Mouse (Mus musculus): ENCODE results near the gene Il12rb1. TPM values are rescaled to one million over a fixed set of nuclear protein-coding genes. Genes with fewer than 3 reads are reported as not detected.

The Il12rb1 gene
- polyA plus RNA-seq, 1 experiment from 2014 or later, result not detected

DNA sequence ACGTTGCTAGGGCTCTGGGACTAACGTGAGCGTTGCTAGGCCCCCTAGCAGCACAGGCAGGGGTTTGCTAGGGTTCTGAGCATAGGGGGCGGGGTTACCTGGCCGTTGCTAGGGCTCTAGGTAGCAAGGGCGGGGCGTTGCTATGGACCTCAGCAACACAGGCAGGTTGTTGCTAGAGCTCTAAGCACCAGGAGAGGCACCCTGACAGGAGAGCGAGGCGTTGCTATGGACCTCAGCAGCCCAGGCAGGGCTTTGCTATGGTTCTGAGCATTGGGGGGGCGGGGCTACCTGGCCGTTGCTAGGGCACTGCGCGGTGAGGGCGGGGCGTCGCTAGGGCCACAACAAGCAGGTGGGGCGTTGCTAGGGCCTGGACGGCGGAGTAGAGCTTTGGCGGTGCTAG, 15.5 kb upstream of the Il12rb1 start:
- Histone ChIP-seq H3K4me1 (peaks cover 54% of the 10 kb centered on the region), H3K36me3 (replicated peaks) (peaks cover 17% of the 10 kb centered on the region; the same call in 1 of the 2 replicates), H3K27me3 (peaks cover 35% of the 10 kb centered on the region), H3K9me3 (no peaks in the 10 kb centered on the region), H3K9ac (peak overlapping the region; percentile 73), H3K4me2 (peak overlapping the region; percentile 70), H3K4me3 (replicated peaks) (peak overlapping the region; percentile 63), H3K27ac (peak overlapping the region; percentile 94)
- WGBS, result under 1% methylated on average over 20 of the region's 20 CpGs
- ATAC-seq (ENCODE audit: low FRiP score), result peak; percentile 47

GRCm38 (mm10) chr8:70794215-70794614, 14.0 kb upstream of the Il12rb1 start:
- H3K27ac ChIP-seq, result no peak overlapping the region
- peaks cover 53% of the 10 kb centered on the region for H3K4me1 ChIP-seq

GRCm38 (mm10) chr8:70795370-70795769, 12.9 kb upstream of the Il12rb1 start:
- Histone ChIP-seq H3K4me1 (peaks cover 53% of the 10 kb centered on the region), H3K4me3 (replicated peaks) (no peak overlapping the region), H3K9ac (no peak overlapping the region), H3K36me3 (replicated peaks) (no peaks in the 10 kb centered on the region), H3K4me2 (no peak overlapping the region; the same call in 1 of the 2 replicates), H3K27ac (no peak overlapping the region), H3K9me3 (no peaks in the 10 kb centered on the region), H3K27me3 (peaks cover 49% of the 10 kb centered on the region)
- 85% methylated on average over 2 of the region's 2 CpGs for WGBS
- no peak for ATAC-seq (ENCODE audit: low FRiP score)

More at GRCm38 (mm10) chr8:70794215-70794614, 14.0 kb upstream of the Il12rb1 start:
- H3K9me3 ChIP-seq, result no peaks in the 10 kb centered on the region
- peaks cover 38% of the 10 kb centered on the region for H3K27me3 ChIP-seq
- H3K4me3 ChIP-seq (replicated peaks), result no peak overlapping the region
- ATAC-seq (ENCODE audit: low FRiP score), result no peak
- WGBS, result 88% methylated on average over 2 of the region's 2 CpGs
- no peak overlapping the region for H3K4me2 ChIP-seq
- 0 out of 2 replicates have a peak, but pooled peaks cover 3% of the 10 kb centered on the region for H3K36me3 ChIP-seq (replicated peaks)
- no peak overlapping the region for H3K9ac ChIP-seq

DNA sequence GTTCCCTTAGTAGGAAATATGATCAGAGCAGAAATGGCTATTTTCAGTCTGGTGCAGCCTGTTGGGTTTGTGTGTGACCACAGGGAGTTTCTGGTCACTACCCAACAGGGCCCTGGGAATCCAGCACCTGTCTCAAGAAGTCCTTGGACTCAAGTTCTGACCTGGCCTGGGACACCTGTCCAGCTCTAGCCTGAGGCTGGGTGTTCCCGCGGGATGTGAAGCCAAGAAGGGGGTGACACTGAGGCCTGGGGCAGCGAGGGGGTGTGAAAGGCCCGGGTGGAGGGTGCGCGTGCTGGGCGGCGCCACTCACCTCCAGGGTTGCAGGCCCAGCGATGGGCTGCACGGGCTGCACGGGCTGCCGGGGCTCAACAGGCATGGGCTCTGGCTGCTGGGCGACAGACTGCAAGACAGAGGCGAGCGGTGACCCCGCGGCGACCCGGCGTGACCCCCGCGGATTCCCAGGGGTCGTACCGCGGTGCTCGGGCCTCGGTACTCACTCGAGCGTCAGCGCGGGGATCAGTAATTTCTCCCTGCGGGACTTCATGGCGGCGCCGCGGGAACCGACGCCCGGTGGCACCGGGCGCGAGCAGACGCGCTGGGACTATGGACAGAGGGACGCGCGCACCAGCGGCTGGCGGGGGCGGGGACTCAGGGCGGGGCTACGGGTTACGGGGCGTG, 11.7 kb upstream of the Il12rb1 start:
- WGBS, result 1% methylated on average over 54 of the region's 54 CpGs
- Histone ChIP-seq H3K36me3 (replicated peaks) (no peaks in the 10 kb centered on the region), H3K4me3 (replicated peaks) (peak overlapping the region; percentile 58), H3K4me1 (peaks cover 51% of the 10 kb centered on the region), H3K27me3 (peaks cover 57% of the 10 kb centered on the region), H3K9me3 (no peaks in the 10 kb centered on the region), H3K9ac (peak overlapping the region; percentile 68), H3K4me2 (peak overlapping the region; percentile 85), H3K27ac (peak overlapping the region; percentile 8)
- ATAC-seq (ENCODE audit: low FRiP score), result peak; percentile 1

- Histone ChIP-seq H3K4me3 (replicated peaks) (peak overlapping the region; percentile 58), H3K36me3 (replicated peaks) (no peaks in the 10 kb centered on the region), H3K9me3 (no peaks in the 10 kb centered on the region), H3K4me1 (peaks cover 44% of the 10 kb centered on the region), H3K9ac (peak overlapping the region; percentile 68), H3K4me2 (peak overlapping the region; percentile 85), H3K27ac (peak overlapping the region; percentile 8), H3K27me3 (peaks cover 65% of the 10 kb centered on the region)
- under 1% methylated on average over 52 of the region's 57 CpGs for WGBS
- peak; percentile 85 for ATAC-seq (ENCODE audit: low FRiP score)
These were observed 10.9 kb upstream of the Il12rb1 start for GRCm38 (mm10) chr8:70797081-70798070.

DNA sequence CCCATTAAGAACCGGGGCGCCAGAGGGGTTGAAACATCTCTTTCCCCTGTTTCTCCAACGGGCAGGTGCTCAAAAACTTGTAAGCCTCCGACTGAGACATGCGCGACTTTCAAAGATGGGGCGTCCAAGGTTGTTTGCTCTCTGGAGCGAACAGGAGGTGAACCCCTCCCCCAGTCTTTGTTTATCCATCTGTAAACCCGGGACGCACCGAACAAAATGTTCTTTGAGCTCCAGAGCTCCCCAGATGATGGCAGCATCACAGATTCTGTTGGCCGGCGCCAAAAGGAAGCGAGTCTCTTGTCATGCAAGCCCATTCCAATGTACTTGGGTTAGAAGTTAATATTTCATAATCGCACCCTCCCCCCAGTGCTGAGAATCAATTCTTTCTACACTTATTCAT, 10.0 kb upstream of the Il12rb1 start:
- Histone ChIP-seq H3K9ac (no peak overlapping the region), H3K27me3 (peaks cover 74% of the 10 kb centered on the region), H3K4me2 (peak overlapping the region; percentile 85), H3K4me3 (replicated peaks) (peak overlapping the region; percentile 58), H3K36me3 (replicated peaks) (no peaks in the 10 kb centered on the region), H3K9me3 (no peaks in the 10 kb centered on the region), H3K27ac (no peak overlapping the region), H3K4me1 (peaks cover 36% of the 10 kb centered on the region)
- no peak for ATAC-seq (ENCODE audit: low FRiP score)
- WGBS, result 13% methylated on average over 15 of the region's 15 CpGs

DNA sequence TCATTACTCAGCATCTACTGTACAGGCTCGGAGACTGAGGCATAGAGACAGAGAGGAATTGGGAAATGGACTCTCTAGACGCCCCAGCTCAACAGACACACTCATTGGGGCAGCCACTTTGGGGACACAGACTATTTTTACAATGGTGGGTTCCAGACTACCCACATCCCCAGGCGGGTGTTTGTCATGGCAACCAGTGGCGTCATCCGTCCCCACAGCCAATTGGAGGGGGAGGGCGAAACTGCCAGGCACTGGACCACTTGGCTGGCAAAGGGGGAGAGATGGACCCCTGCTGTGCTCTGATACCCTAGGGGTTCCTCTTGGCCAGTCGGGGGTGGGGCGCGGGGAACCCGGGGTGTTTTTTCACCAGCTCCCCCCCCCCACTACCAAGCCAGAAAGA, 7.6 kb upstream of the Il12rb1 start:
- Histone ChIP-seq H3K4me3 (replicated peaks) (no peak overlapping the region), H3K27me3 (peaks cover 87% of the 10 kb centered on the region), H3K36me3 (replicated peaks) (no peaks in the 10 kb centered on the region), H3K4me1 (peaks cover 42% of the 10 kb centered on the region), H3K9ac (no peak overlapping the region), H3K4me2 (no peak overlapping the region), H3K27ac (no peak overlapping the region), H3K9me3 (no peaks in the 10 kb centered on the region)
- ATAC-seq (ENCODE audit: low FRiP score), result no peak
- 55% methylated on average over 10 of the region's 10 CpGs for WGBS

GRCm38 (mm10) chr8:70801156-70801555, 7.1 kb upstream of the Il12rb1 start:
- no peaks in the 10 kb centered on the region for H3K36me3 ChIP-seq (replicated peaks)
- no peak overlapping the region for H3K4me2 ChIP-seq
- no peaks in the 10 kb centered on the region for H3K9me3 ChIP-seq
- no peak overlapping the region for H3K4me3 ChIP-seq (replicated peaks)
- H3K27me3 ChIP-seq, result peaks cover 87% of the 10 kb centered on the region
- no peak overlapping the region for H3K27ac ChIP-seq
- peaks cover 39% of the 10 kb centered on the region for H3K4me1 ChIP-seq
- no peak overlapping the region for H3K9ac ChIP-seq
- ATAC-seq (ENCODE audit: low FRiP score), result no peak
- 37% methylated on average over 12 of the region's 15 CpGs for WGBS

DNA sequence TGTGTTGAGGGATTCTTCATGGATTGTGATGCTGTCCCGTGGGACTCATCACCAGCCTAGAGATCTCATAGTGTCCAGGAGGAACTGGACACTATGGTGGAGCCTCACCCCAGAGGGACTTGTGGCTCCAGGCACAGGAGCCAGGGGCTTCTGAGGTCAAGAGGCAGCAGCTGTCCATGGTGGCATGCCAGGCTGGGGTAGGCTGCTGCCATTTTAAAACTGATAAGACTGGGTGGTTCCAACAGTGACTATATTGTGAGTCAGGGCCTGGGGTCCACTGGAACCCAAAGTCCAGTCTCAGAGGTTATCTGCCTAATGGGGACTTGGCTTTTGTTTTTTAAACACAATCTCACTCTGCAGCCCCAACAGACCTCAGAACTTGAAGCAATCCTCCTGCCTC, 6.4 kb upstream of the Il12rb1 start:
- no peaks in the 10 kb centered on the region for H3K9me3 ChIP-seq
- no peak for ATAC-seq (ENCODE audit: low FRiP score)
- H3K27ac ChIP-seq, result no peak overlapping the region
- peaks cover 91% of the 10 kb centered on the region for H3K27me3 ChIP-seq
- H3K4me1 ChIP-seq, result peaks cover 32% of the 10 kb centered on the region
- H3K9ac ChIP-seq, result no peak overlapping the region
- no peaks in the 10 kb centered on the region for H3K36me3 ChIP-seq (replicated peaks)
- no peak overlapping the region for H3K4me3 ChIP-seq (replicated peaks)
- WGBS, result 81% methylated on average over 1 of the region's 1 CpGs
- no peak overlapping the region for H3K4me2 ChIP-seq

DNA sequence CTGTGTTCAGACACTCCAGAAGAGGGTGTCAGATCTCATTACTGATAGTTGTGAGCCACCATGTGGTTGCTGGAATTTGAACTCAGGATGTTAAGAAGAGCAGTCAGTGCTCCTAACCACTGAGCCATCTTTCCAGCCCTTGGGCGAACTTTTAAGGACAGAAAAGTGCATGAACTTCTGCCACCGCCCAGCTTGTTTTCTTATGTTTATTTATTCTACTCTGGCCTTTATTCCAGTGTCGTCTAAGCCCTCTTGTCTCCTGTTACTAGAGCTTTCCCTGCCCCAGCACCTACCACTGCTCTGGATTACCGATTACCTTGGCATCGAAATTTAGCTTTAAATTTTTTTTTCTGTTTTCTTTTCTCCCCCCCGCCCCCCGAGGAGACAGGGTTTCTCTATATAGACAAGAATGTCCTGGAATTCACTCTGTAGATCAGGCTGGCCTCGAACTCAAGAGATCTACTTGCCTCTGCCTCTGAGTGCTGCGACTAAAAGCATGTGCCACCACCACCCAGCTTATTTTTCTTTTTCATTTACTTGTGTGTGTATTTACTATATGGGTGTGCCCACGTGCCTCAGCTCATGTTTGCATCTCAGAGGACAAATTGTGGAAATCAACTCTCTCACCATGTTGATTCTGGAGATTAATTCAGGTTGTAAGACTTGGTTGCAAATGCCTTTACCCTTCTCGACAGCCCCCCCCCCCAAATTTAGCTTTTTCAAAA, 5.3 kb upstream of the Il12rb1 start:
- Histone ChIP-seq H3K27ac (no peak overlapping the region), H3K9ac (no peak overlapping the region), H3K36me3 (replicated peaks) (no peaks in the 10 kb centered on the region), H3K4me1 (peaks cover 25% of the 10 kb centered on the region), H3K9me3 (no peaks in the 10 kb centered on the region), H3K4me2 (no peak overlapping the region), H3K27me3 (peaks cover 88% of the 10 kb centered on the region), H3K4me3 (replicated peaks) (no peak overlapping the region)
- ATAC-seq (ENCODE audit: low FRiP score), result no peak
- WGBS, result 74% methylated on average over 11 of the region's 11 CpGs

- peak overlapping the region; percentile 61 for H3K4me2 ChIP-seq
- no peaks in the 10 kb centered on the region for H3K36me3 ChIP-seq (replicated peaks)
- H3K27me3 ChIP-seq, result peaks cover 78% of the 10 kb centered on the region
- peak overlapping the region; percentile 42 for H3K4me3 ChIP-seq (replicated peaks)
- H3K4me1 ChIP-seq, result peaks cover 19% of the 10 kb centered on the region
- no peaks in the 10 kb centered on the region for H3K9me3 ChIP-seq
- WGBS, result 1% methylated on average over 42 of the region's 47 CpGs
- ATAC-seq (ENCODE audit: low FRiP score), result no peak
- 0 out of 2 replicates have a peak overlapping the region, but pooled peaks have one; percentile 33 for H3K9ac ChIP-seq
- H3K27ac ChIP-seq, result no peak overlapping the region
These were observed 4.3 kb upstream of the Il12rb1 start for GRCm38 (mm10) chr8:70803761-70804480.

Data from forebrain, embryonic 12.5 days (tissue).